Mouse (Mus musculus): ENCODE data around the gene Tex35. TPM values are rescaled to one million over a fixed set of nuclear protein-coding genes. Genes with fewer than 3 reads are reported as not detected.
A peak's percentile ranks its signal among the peaks of the same experiment; 100 is the strongest.

Tex35 gene
- polyA plus RNA-seq, 1 experiment: not detected

- TF ChIP-seq CTCF (IDR thresholded peaks at IDR 0.05; ENCODE audit: extremely low read depth, insufficient read depth, insufficient read length, insufficient replicate concordance): no peak
- TF ChIP-seq POLR2A (IDR thresholded peaks at IDR 0.05; ENCODE audit: low read depth, low read length): no peak
- H3K4me1 ChIP-seq (ENCODE audit: control insufficient read depth, insufficient read depth, insufficient read length): no peaks in the 10 kb centered on the region
- no peak overlapping the region; the same call in 1 of the 2 replicates for H3K4me3 ChIP-seq (ENCODE audit: extremely low read depth, insufficient read depth, insufficient read length)
- WGBS: 20% methylated on average over 19 of the region's 19 CpGs
- no peaks in the 10 kb centered on the region for H3K36me3 ChIP-seq (ENCODE audit: control insufficient read depth, insufficient read depth, low read length)
- H3K27ac ChIP-seq (ENCODE audit: insufficient read depth, low read length): no peak overlapping the region
- no peak for DNase-seq (ENCODE audit: low read depth in 1 of 2, low spot score in 2 of 2)
- no peaks in the 10 kb centered on the region for H3K27me3 ChIP-seq (ENCODE audit: control insufficient read depth, insufficient read depth, low read length)
Observed at GRCm38 (mm10) chr1:157101122-157101865, 7.2 kb downstream of the Tex35 start.

GRCm38 (mm10) chr1:157095534-157095933 is 12.9 kb downstream of the Tex35 start:
- Histone ChIP-seq H3K4me1 (ENCODE audit: control insufficient read depth, insufficient read depth, insufficient read length) (no peaks in the 10 kb centered on the region; the same call in 1 of the 2 replicates), H3K36me3 (ENCODE audit: control insufficient read depth, insufficient read depth, low read length) (no peaks in the 10 kb centered on the region), H3K27me3 (ENCODE audit: control insufficient read depth, insufficient read depth, low read length) (no peaks in the 10 kb centered on the region), H3K27ac (ENCODE audit: insufficient read depth, low read length) (no peak overlapping the region), H3K4me3 (ENCODE audit: extremely low read depth, insufficient read depth, insufficient read length) (no peak overlapping the region)
- no peak for DNase-seq (ENCODE audit: low read depth in 1 of 2, low spot score in 2 of 2)
- no peak for TF ChIP-seq CTCF (IDR thresholded peaks at IDR 0.05; ENCODE audit: extremely low read depth, insufficient read depth, insufficient read length, insufficient replicate concordance)
- no peak for TF ChIP-seq POLR2A (IDR thresholded peaks at IDR 0.05; ENCODE audit: low read depth, low read length)
- WGBS: 51% methylated on average over 4 of the region's 4 CpGs

- no peak for DNase-seq (ENCODE audit: low read depth in 1 of 2, low spot score in 2 of 2)
- Histone ChIP-seq H3K27me3 (ENCODE audit: control insufficient read depth, insufficient read depth, low read length) (no peaks in the 10 kb centered on the region), H3K36me3 (ENCODE audit: control insufficient read depth, insufficient read depth, low read length) (no peaks in the 10 kb centered on the region), H3K27ac (ENCODE audit: insufficient read depth, low read length) (no peak overlapping the region), H3K4me1 (ENCODE audit: control insufficient read depth, insufficient read depth, insufficient read length) (no peaks in the 10 kb centered on the region; the same call in 1 of the 2 replicates), H3K4me3 (ENCODE audit: extremely low read depth, insufficient read depth, insufficient read length) (no peak overlapping the region)
- WGBS: 88% methylated on average over 1 of the region's 1 CpGs
- TF ChIP-seq POLR2A (IDR thresholded peaks at IDR 0.05; ENCODE audit: low read depth, low read length) (no peak), CTCF (IDR thresholded peaks at IDR 0.05; ENCODE audit: extremely low read depth, insufficient read depth, insufficient read length, insufficient replicate concordance) (no peak)
Observed at GRCm38 (mm10) chr1:157092622-157093021, 15.9 kb downstream of the Tex35 start.

- 70% methylated on average over 4 of the region's 4 CpGs for WGBS
- no peak overlapping the region for H3K27ac ChIP-seq (ENCODE audit: insufficient read depth, low read length)
Observed at GRCm38 (mm10) chr1:157092140-157092539, 16.3 kb downstream of the Tex35 start.

GRCm38 (mm10) chr1:157090835-157091234 is 17.6 kb downstream of the Tex35 start:
- H3K27me3 ChIP-seq (ENCODE audit: control insufficient read depth, insufficient read depth, low read length): no peaks in the 10 kb centered on the region
- no peaks in the 10 kb centered on the region for H3K36me3 ChIP-seq (ENCODE audit: control insufficient read depth, insufficient read depth, low read length)
- no peak overlapping the region for H3K27ac ChIP-seq (ENCODE audit: insufficient read depth, low read length)
- H3K4me1 ChIP-seq (ENCODE audit: control insufficient read depth, insufficient read depth, insufficient read length): no peaks in the 10 kb centered on the region; the same call in 1 of the 2 replicates
- DNase-seq (ENCODE audit: low read depth in 1 of 2, low spot score in 2 of 2): no peak
- TF ChIP-seq CTCF (IDR thresholded peaks at IDR 0.05; ENCODE audit: extremely low read depth, insufficient read depth, insufficient read length, insufficient replicate concordance) (no peak), POLR2A (IDR thresholded peaks at IDR 0.05; ENCODE audit: low read depth, low read length) (no peak)
- WGBS: 87% methylated on average over 3 of the region's 3 CpGs
- no peak overlapping the region for H3K4me3 ChIP-seq (ENCODE audit: extremely low read depth, insufficient read depth, insufficient read length)

More at GRCm38 (mm10) chr1:157092140-157092539, 16.3 kb downstream of the Tex35 start:
- Histone ChIP-seq H3K4me1 (ENCODE audit: control insufficient read depth, insufficient read depth, insufficient read length) (no peaks in the 10 kb centered on the region; the same call in 1 of the 2 replicates), H3K27me3 (ENCODE audit: control insufficient read depth, insufficient read depth, low read length) (no peaks in the 10 kb centered on the region), H3K4me3 (ENCODE audit: extremely low read depth, insufficient read depth, insufficient read length) (no peak overlapping the region), H3K36me3 (ENCODE audit: control insufficient read depth, insufficient read depth, low read length) (no peaks in the 10 kb centered on the region)
- no peak for DNase-seq (ENCODE audit: low read depth in 1 of 2, low spot score in 2 of 2)
- TF ChIP-seq CTCF (IDR thresholded peaks at IDR 0.05; ENCODE audit: extremely low read depth, insufficient read depth, insufficient read length, insufficient replicate concordance) (no peak), POLR2A (IDR thresholded peaks at IDR 0.05; ENCODE audit: low read depth, low read length) (no peak)

- no peak overlapping the region; the same call in 1 of the 2 replicates for H3K4me3 ChIP-seq (ENCODE audit: extremely low read depth, insufficient read depth, insufficient read length)
Observed at GRCm38 (mm10) chr1:157086097-157086994, 22.1 kb downstream of the Tex35 start.

More at GRCm38 (mm10) chr1:157086097-157086994, 22.1 kb downstream of the Tex35 start:
- TF ChIP-seq CTCF (IDR thresholded peaks at IDR 0.05; ENCODE audit: extremely low read depth, insufficient read depth, insufficient read length, insufficient replicate concordance): peak; percentile 84
- no peak for TF ChIP-seq POLR2A (IDR thresholded peaks at IDR 0.05; ENCODE audit: low read depth, low read length)
- no peak overlapping the region for H3K27ac ChIP-seq (ENCODE audit: insufficient read depth, low read length)
- peaks cover 9% of the 10 kb centered on the region; the same call in 1 of the 2 replicates for H3K4me1 ChIP-seq (ENCODE audit: control insufficient read depth, insufficient read depth, insufficient read length)
- WGBS: 15% methylated on average over 25 of the region's 25 CpGs
- no peaks in the 10 kb centered on the region for H3K36me3 ChIP-seq (ENCODE audit: control insufficient read depth, insufficient read depth, low read length)
- no peaks in the 10 kb centered on the region for H3K27me3 ChIP-seq (ENCODE audit: control insufficient read depth, insufficient read depth, low read length)
- DNase-seq (ENCODE audit: low read depth in 1 of 2, low spot score in 2 of 2): peak in 1 of 2 experiments; percentile 33
